Mouse (Mus musculus): Measurements from ENCODE around the gene Ptov1.

DNA sequence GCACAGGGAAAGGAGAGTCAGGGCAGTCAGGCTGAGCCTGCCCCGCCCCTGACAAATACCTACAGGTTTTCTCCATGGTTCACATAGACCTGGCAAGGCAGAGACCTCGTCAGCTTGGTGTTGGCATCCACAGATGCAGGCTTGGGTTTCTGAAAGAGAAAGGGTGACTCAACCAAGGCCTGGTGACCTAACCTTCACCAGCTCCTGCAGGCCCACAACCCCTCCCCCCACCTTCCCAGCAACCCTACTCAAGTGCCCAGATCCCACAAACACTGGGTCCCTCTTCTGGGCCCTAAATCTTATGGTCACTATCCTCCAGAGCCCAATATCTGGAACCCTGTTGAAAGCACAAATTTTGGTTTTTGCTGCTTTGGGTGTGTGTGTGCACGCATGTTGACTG lies 13.4 kb upstream of the Ptov1 start:
- TF ChIP-seq SIN3A (IDR thresholded peaks at IDR 0.05; ENCODE audit: low read length), result no peak
- no peak for TF ChIP-seq TBP (IDR thresholded peaks at IDR 0.05; ENCODE audit: low read depth, low read length)
- no peak for TF ChIP-seq POLR2A (IDR thresholded peaks at IDR 0.05; ENCODE audit: control insufficient read depth in 1 of 2, insufficient read depth in 1 of 2, low read depth in 1 of 2, low read length in 2 of 2, poor library complexity in 1 of 2)
- TF ChIP-seq GATA1 (IDR thresholded peaks at IDR 0.05; ENCODE audit: low read depth, low read length), result no peak
- no peak for TF ChIP-seq POLR2AphosphoS2 (IDR thresholded peaks at IDR 0.05; ENCODE audit: low read length)
